Mouse (Mus musculus): ENCODE results near the gene Morn1. TPM values are rescaled to one million over a fixed set of nuclear protein-coding genes. Genes with fewer than 3 reads are reported as not detected.

Morn1 gene
- total and polyA plus RNA-seq, 3 experiments = 3.8 to 8.7 (median 4.0) TPM

GRCm38 (mm10) chr4:155095238-155095900 lies 9.0 kb downstream of the Morn1 start (continued):
- TF ChIP-seq TCF12 (IDR thresholded peaks at IDR 0.05; ENCODE audit: low read depth, low read length) = 0 out of 2 replicates have a peak, but pooled peaks have one; percentile 11
- TF ChIP-seq RCOR1 (conservative IDR thresholded peaks at IDR 0.05; ENCODE audit: low read depth, low read length) = no peak
- TF ChIP-seq ZC3H11A (IDR thresholded peaks at IDR 0.05; ENCODE audit: low read depth, low read length) = peak; percentile 98
- TF ChIP-seq ETS1 (conservative IDR thresholded peaks at IDR 0.05; ENCODE audit: low read depth, low read length) = peak; percentile 13; the same call in 1 of the 2 replicates

- Histone ChIP-seq H3K4me3 (replicated peaks in 1 of 3; ENCODE audit: low read depth in 2 of 3, low read length in 2 of 3, poor library complexity in 1 of 3) (no peak overlapping the region), H3K4me1 (ENCODE audit: control insufficient read depth in 1 of 2, insufficient read depth in 2 of 2) (peaks cover 31 to 74% of the 10 kb centered on the region in 2 experiments), H3K9me3 (replicated peaks; ENCODE audit: low read length) (no peaks in the 10 kb centered on the region), H3K79me2 (replicated peaks; ENCODE audit: control insufficient read depth, extremely low read depth, insufficient read depth, poor library complexity, severe bottlenecking) (no peaks in the 10 kb centered on the region), H3K27ac (ENCODE audit: insufficient read depth, low read depth) (no peak overlapping the region), H3K27me3 (replicated peaks) (no peaks in the 10 kb centered on the region), H3K9ac (ENCODE audit: insufficient read depth, low read depth) (no peak overlapping the region), H3K36me3 (replicated peaks in 1 of 2; ENCODE audit: control insufficient read depth in 1 of 2, insufficient read depth in 1 of 2, low read length in 1 of 2) (peaks cover 5 to 75% of the 10 kb centered on the region in 2 experiments), H3K4me2 (ENCODE audit: insufficient read depth, low read depth, poor library complexity, severe bottlenecking) (no peak overlapping the region)
- no peak for DNase-seq (ENCODE audit: extremely low read depth)
- dilution Hi-C loops (cut with MboI; ENCODE audit: extremely low pct_ligation_motif_present, extremely low pct_unique_long_range_greater_than_20kb, low sequenced_read_pairs) = no loop called here
- in situ Hi-C loops (cut with MboI; ENCODE audit: low pct_ligation_motif_present, low pct_unique_long_range_greater_than_20kb, low sequenced_read_pairs) = loop anchor here (5.0 kb wide), 1 partner anchor 151 kb away; the partner anchor contains the start of gene Faap20
- TF ChIP-seq ZMIZ1 (IDR thresholded peaks at IDR 0.05; ENCODE audit: low read depth, low read length) (no peak), ZC3H11A (IDR thresholded peaks at IDR 0.05; ENCODE audit: low read depth, low read length) (no peak), MAFK (IDR thresholded peaks at IDR 0.05; ENCODE audit: insufficient replicate concordance, low read length) (no peak), JUND (conservative IDR thresholded peaks at IDR 0.05; ENCODE audit: low read depth, low read length) (no peak), NELFE (IDR thresholded peaks at IDR 0.05; ENCODE audit: low read depth, low read length) (no peak), SIN3A (IDR thresholded peaks at IDR 0.05; ENCODE audit: low read length) (no peak), ZNF384 (IDR thresholded peaks at IDR 0.05; ENCODE audit: low read depth, low read length) (no peak), BHLHE40 (IDR thresholded peaks at IDR 0.05; ENCODE audit: low read depth, low read length) (no peak), TCF12 (IDR thresholded peaks at IDR 0.05; ENCODE audit: low read depth, low read length) (no peak), SMC3 (IDR thresholded peaks at IDR 0.05; ENCODE audit: low read depth, low read length) (no peak), GABPA (IDR thresholded peaks at IDR 0.05; ENCODE audit: insufficient replicate concordance, low read depth, low read length) (no peak), MAX (IDR thresholded peaks at IDR 0.05; ENCODE audit: low read length) (no peak), RCOR1 (conservative IDR thresholded peaks at IDR 0.05; ENCODE audit: low read depth, low read length) (no peak), ZKSCAN1 (IDR thresholded peaks at IDR 0.05; ENCODE audit: borderline replicate concordance, low read depth, low read length) (no peak)
Measured at GRCm38 (mm10) chr4:155095967-155096366, 9.6 kb downstream of the Morn1 start.

- DNase-seq (ENCODE audit: extremely low read depth) = no peak
Measured at GRCm38 (mm10) chr4:155097452-155097851, 11.1 kb downstream of the Morn1 start.

More at GRCm38 (mm10) chr4:155097452-155097851, 11.1 kb downstream of the Morn1 start:
- in situ Hi-C loops (cut with MboI; ENCODE audit: low pct_ligation_motif_present, low pct_unique_long_range_greater_than_20kb, low sequenced_read_pairs) = loop anchor here (5.0 kb wide), 1 partner anchor 150 kb away; the partner anchor contains the start of gene Faap20
- H3K9ac ChIP-seq (ENCODE audit: insufficient read depth, low read depth) = no peak overlapping the region
- no peak overlapping the region for H3K27ac ChIP-seq (ENCODE audit: insufficient read depth, low read depth)
- no peaks in the 10 kb centered on the region for H3K9me3 ChIP-seq (replicated peaks; ENCODE audit: low read length)
- TF ChIP-seq IRF4 (IDR thresholded peaks at IDR 0.05; ENCODE audit: low read depth, low read length) (no peak), EP300 (IDR thresholded peaks at IDR 0.05; ENCODE audit: low read length) (no peak), USF2 (conservative IDR thresholded peaks at IDR 0.05; ENCODE audit: low read depth, low read length) (no peak)
- dilution Hi-C loops (cut with MboI; ENCODE audit: extremely low pct_ligation_motif_present, extremely low pct_unique_long_range_greater_than_20kb, low sequenced_read_pairs) = no loop called here
- H3K4me2 ChIP-seq (ENCODE audit: insufficient read depth, low read depth, poor library complexity, severe bottlenecking) = no peak overlapping the region
- peaks cover 24 to 62% of the 10 kb centered on the region in 2 experiments for H3K4me1 ChIP-seq (ENCODE audit: control insufficient read depth in 1 of 2, insufficient read depth in 2 of 2)
- H3K36me3 ChIP-seq (replicated peaks in 1 of 2; ENCODE audit: control insufficient read depth in 1 of 2, insufficient read depth in 1 of 2, low read length in 1 of 2) = peaks cover 5 to 86% of the 10 kb centered on the region in 2 experiments
- no peaks in the 10 kb centered on the region for H3K79me2 ChIP-seq (replicated peaks; ENCODE audit: control insufficient read depth, extremely low read depth, insufficient read depth, poor library complexity, severe bottlenecking)
- no peak overlapping the region for H3K4me3 ChIP-seq (replicated peaks in 1 of 3; ENCODE audit: low read depth in 2 of 3, low read length in 2 of 3, poor library complexity in 1 of 3)
- no peaks in the 10 kb centered on the region for H3K27me3 ChIP-seq (replicated peaks)

Data from CH12.LX (cell line).